Mouse (Mus musculus): ENCODE measurements around the gene Pik3cd.

- TF ChIP-seq CTCF (IDR thresholded peaks at IDR 0.05; ENCODE audit: insufficient read depth, low read length) = no peak
- no peak for TF ChIP-seq POLR2A (IDR thresholded peaks at IDR 0.05; ENCODE audit: borderline replicate concordance, extremely low read depth, low read depth, low read length)
Measured at GRCm38 (mm10) chr4:149732313-149732712, 29.9 kb upstream of the Pik3cd start.

Data from lung, adult 2 months (tissue).